Mouse (Mus musculus) cerebellum, adult 11 months (tissue): ENCODE data around the gene Efna5.

Experiments used
- DNase-seq: peaks from one replicate; pipeline ENCODE4 v3.0.0; 2022

Efna5 gene

DNA sequence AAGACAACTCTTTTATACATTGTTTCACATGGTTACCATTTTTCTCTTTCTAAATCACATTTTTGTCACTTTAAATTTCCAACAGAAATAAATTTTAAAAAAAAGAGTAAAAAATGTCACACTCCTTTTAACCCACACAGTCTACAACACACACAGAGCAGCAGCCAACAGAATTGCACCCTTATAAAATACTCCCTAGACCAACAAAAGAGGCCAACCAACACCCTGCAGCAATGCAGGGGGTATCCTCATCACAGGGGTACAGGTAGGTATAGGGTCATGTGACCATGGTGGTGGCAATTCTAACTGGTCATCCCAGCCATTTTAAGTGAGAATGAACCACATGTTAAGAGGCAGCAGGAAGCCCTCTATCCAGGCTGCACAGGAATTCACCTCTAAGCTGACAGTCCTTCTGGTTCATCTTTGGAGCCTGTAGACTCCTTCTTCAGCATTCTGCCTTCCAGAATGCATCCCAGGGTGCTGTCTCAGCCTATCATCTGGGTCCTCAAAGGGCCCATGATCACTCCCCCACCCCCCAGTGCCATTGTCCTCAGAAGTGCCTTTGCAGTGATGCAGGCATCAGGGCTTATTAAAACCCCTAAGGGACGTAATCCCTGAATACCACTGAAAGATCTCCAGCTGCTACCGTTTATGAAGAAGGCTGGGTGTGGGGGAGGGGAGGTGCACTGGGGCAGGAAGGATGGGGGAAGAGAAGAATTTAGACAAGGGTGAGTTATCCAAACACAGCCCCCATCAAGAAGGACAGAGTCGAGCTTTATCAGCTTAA is 28.1 kb downstream of the Efna5 start:
- DNase-seq: no peak

GRCm38 (mm10) chr17:62851268-62851667 is 29.8 kb downstream of the Efna5 start:
- no peak for DNase-seq

GRCm38 (mm10) chr17:62850603-62851002 is 30.5 kb downstream of the Efna5 start:
- DNase-seq: no peak

GRCm38 (mm10) chr17:62849676-62850075 is 31.4 kb downstream of the Efna5 start:
- no peak for DNase-seq

GRCm38 (mm10) chr17:62845656-62846055 is 35.5 kb downstream of the Efna5 start:
- DNase-seq: no peak

GRCm38 (mm10) chr17:62844329-62844728 is 36.8 kb downstream of the Efna5 start:
- no peak for DNase-seq

GRCm38 (mm10) chr17:62837336-62837735 is 43.8 kb downstream of the Efna5 start:
- DNase-seq: no peak

DNA sequence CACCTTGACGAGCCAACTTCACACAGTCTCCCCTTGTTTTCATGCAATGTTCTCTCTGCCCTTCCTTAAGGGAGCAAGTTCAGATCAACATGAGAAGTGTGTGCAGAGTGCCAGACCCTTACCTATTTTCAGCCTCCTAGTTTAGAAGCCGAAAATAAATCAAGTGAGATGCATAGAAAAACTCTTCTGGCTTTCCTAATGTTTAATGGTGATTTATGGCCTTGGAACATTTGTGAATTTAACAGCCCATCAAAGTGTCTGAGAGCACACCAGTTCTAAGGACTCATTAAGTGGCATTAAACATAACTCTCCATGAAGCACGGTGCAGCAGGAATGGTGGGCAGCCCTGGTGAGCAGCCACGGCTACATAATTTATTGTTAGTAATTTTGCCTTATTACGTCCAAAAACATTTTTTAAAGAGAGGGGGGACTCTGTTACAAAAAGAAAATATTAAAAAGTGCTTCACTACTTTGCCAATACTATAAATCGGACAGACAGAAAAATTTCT is 44.5 kb downstream of the Efna5 start:
- DNase-seq: no peak

GRCm38 (mm10) chr17:62832550-62833127 is 48.5 kb downstream of the Efna5 start:
- DNase-seq: no peak

- DNase-seq: no peak
Observed at GRCm38 (mm10) chr17:62827549-62827948, 53.6 kb downstream of the Efna5 start.

DNA sequence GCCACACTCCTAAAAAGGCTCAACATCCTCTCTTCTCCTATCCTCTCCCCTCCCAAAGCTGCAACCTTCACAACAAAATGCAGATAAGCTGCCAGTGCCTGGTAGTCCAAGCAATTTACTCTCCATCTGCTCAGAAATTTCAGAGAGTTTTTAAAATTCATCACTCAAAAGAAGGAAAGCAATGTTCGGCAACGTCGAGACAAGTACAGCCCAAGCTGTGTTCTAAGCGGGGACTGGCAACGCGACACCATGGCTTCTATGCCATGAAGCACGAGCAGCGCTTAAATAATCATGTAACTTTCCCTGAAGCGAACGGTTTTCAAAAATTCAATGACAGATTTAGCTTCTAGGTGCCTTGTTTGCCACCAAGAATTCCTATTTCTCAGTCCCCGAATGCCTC is 59.9 kb downstream of the Efna5 start:
- DNase-seq: no peak

GRCm38 (mm10) chr17:62819931-62820330 is 61.2 kb downstream of the Efna5 start:
- no peak for DNase-seq

- no peak for DNase-seq
Observed at GRCm38 (mm10) chr17:62818821-62819220, 62.3 kb downstream of the Efna5 start.

DNA sequence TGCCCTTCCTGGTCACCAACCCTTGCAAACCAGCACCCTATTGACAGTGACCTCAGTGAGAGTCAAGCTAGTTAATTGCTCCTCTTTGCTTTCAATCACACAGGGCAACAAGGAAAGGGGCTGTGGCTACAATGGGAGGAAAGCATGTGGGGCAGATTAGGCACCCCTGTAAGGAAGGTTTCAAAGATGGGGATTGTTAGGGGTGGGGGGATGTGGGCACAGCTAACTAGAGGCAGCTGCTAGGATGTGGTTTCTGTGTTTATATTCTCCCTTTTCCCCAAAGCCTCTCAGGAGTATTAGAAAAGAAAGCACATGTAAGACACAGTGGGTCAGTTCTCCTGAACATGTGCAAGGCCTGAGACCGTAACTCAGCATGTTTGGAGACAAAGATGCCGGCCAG is 62.8 kb downstream of the Efna5 start:
- DNase-seq: no peak

GRCm38 (mm10) chr17:62816879-62817278 is 64.2 kb downstream of the Efna5 start:
- DNase-seq: no peak

DNA sequence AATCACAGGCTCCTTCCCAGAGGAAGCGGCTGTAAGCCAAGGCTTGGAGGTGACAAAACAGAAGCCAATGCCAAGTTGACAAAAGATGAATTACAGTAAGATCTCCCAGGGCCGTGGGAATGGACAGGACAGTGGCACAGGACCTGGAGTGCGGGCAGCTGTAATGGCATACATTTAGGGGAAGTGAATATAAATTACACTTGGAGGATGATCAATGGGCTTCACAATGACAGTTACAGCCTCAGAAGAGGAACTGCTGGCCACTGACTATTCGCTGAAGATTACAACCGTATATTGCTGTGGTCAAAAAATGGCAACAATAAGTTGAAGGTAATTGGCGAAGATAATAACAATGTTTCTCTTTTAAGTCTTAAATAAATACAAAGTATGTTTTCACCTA is 67.7 kb downstream of the Efna5 start:
- DNase-seq: no peak

- no peak for DNase-seq
Observed at GRCm38 (mm10) chr17:62807891-62808290, 73.2 kb downstream of the Efna5 start.

DNA sequence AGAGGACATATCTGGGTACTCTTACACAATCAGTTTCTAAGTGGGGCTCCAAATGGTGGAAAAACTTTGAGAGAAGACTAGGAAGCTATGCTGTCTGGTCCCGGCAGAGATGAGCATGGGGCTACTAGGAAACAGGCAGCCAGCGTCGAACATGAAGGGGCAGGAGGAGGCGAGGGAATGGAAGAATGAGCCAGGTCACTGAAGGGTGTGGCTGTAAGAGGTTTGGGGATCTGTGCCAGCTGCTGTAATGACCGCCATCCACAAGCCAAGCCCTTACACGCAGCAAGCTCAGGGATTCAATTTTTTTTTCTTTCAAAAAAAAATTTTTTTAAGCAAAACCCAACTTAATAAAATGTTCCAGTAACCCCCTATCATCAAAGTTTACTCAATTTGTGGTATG is 74.5 kb downstream of the Efna5 start:
- DNase-seq: no peak

DNA sequence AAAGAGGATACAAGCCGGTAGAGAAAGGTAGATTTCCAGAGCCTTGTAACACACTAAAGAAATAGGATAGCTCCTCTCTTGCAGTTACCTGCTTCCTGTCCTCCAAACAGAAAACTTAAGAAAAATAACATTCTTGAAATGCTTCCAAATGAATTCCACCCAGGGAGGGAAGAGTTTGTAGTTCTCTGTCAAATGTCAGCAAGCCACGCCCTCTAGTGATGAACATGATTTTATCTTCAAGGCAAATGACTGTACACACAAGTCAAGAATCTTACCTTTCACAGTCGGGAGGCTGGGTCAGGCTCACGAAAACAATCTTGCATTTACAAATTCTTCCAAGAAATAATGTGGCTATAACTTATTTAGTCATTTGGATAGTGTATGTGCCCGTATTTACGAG is 78.4 kb downstream of the Efna5 start:
- no peak for DNase-seq

GRCm38 (mm10) chr17:62797272-62797671 is 83.8 kb downstream of the Efna5 start:
- no peak for DNase-seq

GRCm38 (mm10) chr17:62789291-62790290 is 91.5 kb downstream of the Efna5 start:
- no peak for DNase-seq

GRCm38 (mm10) chr17:62788783-62789182 is 92.3 kb downstream of the Efna5 start:
- DNase-seq: no peak

- DNase-seq: no peak
Observed at GRCm38 (mm10) chr17:62787855-62788254, 93.3 kb downstream of the Efna5 start.

- DNase-seq: no peak
Observed at GRCm38 (mm10) chr17:62786602-62786907, 94.6 kb downstream of the Efna5 start.
